Mouse (Mus musculus) neural tube, embryonic 11.5 days (tissue): ENCODE results near the gene Polrmt. TPM values are rescaled to one million over a fixed set of nuclear protein-coding genes. Genes with fewer than 3 reads are reported as not detected.
A peak's percentile ranks its signal among the peaks of the same experiment; 100 is the strongest.

ENCODE experiments used
- ATAC-seq: fragments of 200-750 bp; cut with Nextera tagmentation; 2 replicates; pipeline ENCODE4 v1.8.0; 2017; ENCODE audit warnings: moderate number of reproducible peaks, mild to moderate bottlenecking, moderate TSS enrichment, moderate library complexity; ENCODE audit not compliant: insufficient read depth, low FRiP score, low TSS enrichment
- DNase-seq: peaks from one replicate; pipeline ENCODE4 v3.0.0-alpha.2; 2015; ENCODE audit warnings: low spot score
- H3K27ac ChIP-seq: fragments of 300-500 bp; sonication (generic); 2 replicates; pipeline ENCODE4 v1.5.1; 2014; ENCODE audit warnings: low read depth, mild to moderate bottlenecking, low read length
- H3K27me3 ChIP-seq: fragments of 300-500 bp; sonication (generic); 2 replicates; pipeline ENCODE4 v1.6.1; 2014; ENCODE audit warnings: mild to moderate bottlenecking, low read length, mixed read lengths; ENCODE audit not compliant: control insufficient read depth, insufficient read depth
- H3K36me3 ChIP-seq: fragments of 300-500 bp; sonication (generic); 2 replicates; pipeline ENCODE4 v1.6.1; 2014; ENCODE audit warnings: mild to moderate bottlenecking, low read length, moderate library complexity, mixed read lengths; ENCODE audit not compliant: control insufficient read depth, insufficient read depth
- H3K4me1 ChIP-seq: fragments of 300-500 bp; sonication (generic); 2 replicates; pipeline ENCODE4 v1.6.1; 2014; ENCODE audit warnings: low read length, mixed read lengths; ENCODE audit not compliant: control insufficient read depth, insufficient read depth
- H3K4me2 ChIP-seq: fragments of 300-500 bp; sonication (generic); 2 replicates; pipeline ENCODE4 v1.6.1; 2014; ENCODE audit warnings: low read depth, mild to moderate bottlenecking, moderate library complexity
- H3K4me3 ChIP-seq: fragments of 300-500 bp; sonication (generic); 2 replicates; pipeline ENCODE4 v1.5.1; 2014; ENCODE audit warnings: low read depth, low read length
- H3K9ac ChIP-seq: fragments of 300-500 bp; sonication (generic); 2 replicates; pipeline ENCODE4 v1.6.1; 2014; ENCODE audit warnings: mild to moderate bottlenecking, low read length
- H3K9me3 ChIP-seq: fragments of 300-500 bp; sonication (generic); 2 replicates; pipeline ENCODE4 v1.6.1; 2016; ENCODE audit warnings: low read length; ENCODE audit not compliant: control insufficient read depth
- WGBS: fragments of 180-500 bp; shearing (Covaris S2); extraction: QIAGEN DNeasy Blood & Tissue Kit; methylation state at CpG from one replicate; pipeline ENCODE4 v1.1.7; 2014; 5-methylcytosine and 5-hydroxymethylcytosine counted together
- polyA plus RNA-seq: library from polyadenylated mRNA; unstranded; fragments of >200 nt; fragmentation: Nextera tagmentation; extraction: Ambion mirVana; gene quantifications from 2 replicates; pipeline ENCODE4 v1.2.1, GENCODE M21; 2014

Polrmt gene
- polyA plus RNA-seq, 1 experiment from 2014 or later: 34.1 TPM

- ATAC-seq: no peak
- peaks cover 3% of the 10 kb centered on the region; the same call in 1 of the 2 replicates for H3K4me1 ChIP-seq
- H3K4me2 ChIP-seq: no peak overlapping the region
- H3K27me3 ChIP-seq: no peaks in the 10 kb centered on the region
- peak; percentile 28 for DNase-seq
- H3K36me3 ChIP-seq: peaks cover 59% of the 10 kb centered on the region
- WGBS: 68% methylated on average over 11 of the region's 11 CpGs
- peaks cover 13% of the 10 kb centered on the region; the same call in 1 of the 2 replicates for H3K9me3 ChIP-seq
- no peak overlapping the region for H3K9ac ChIP-seq
- no peak overlapping the region for H3K4me3 ChIP-seq
- no peak overlapping the region for H3K27ac ChIP-seq
Observed at GRCm38 (mm10) chr10:79740863-79741262, 5.5 kb downstream of the Polrmt start.

GRCm38 (mm10) chr10:79739234-79739633, 7.1 kb downstream of the Polrmt start:
- no peak overlapping the region for H3K4me2 ChIP-seq
- 95% methylated on average over 27 of the region's 28 CpGs for WGBS
- DNase-seq (no peak), ATAC-seq (no peak)
- no peaks in the 10 kb centered on the region for H3K4me1 ChIP-seq
- peaks cover 3% of the 10 kb centered on the region; the same call in 1 of the 2 replicates for H3K27me3 ChIP-seq
- H3K4me3 ChIP-seq: no peak overlapping the region
- peaks cover 61% of the 10 kb centered on the region for H3K36me3 ChIP-seq
- no peak overlapping the region for H3K9ac ChIP-seq
- H3K27ac ChIP-seq: no peak overlapping the region
- peaks cover 13% of the 10 kb centered on the region; the same call in 1 of the 2 replicates for H3K9me3 ChIP-seq

- peaks cover 59% of the 10 kb centered on the region for H3K36me3 ChIP-seq
- no peak for ATAC-seq
- H3K4me2 ChIP-seq: no peak overlapping the region
- peak; percentile 48 for DNase-seq
- H3K9ac ChIP-seq: no peak overlapping the region
- H3K4me3 ChIP-seq: no peak overlapping the region
- no peak overlapping the region for H3K27ac ChIP-seq
- WGBS: 89% methylated on average over 10 of the region's 10 CpGs
- peaks cover 13% of the 10 kb centered on the region; the same call in 1 of the 2 replicates for H3K9me3 ChIP-seq
- peaks cover 3% of the 10 kb centered on the region; the same call in 1 of the 2 replicates for H3K27me3 ChIP-seq
- no peaks in the 10 kb centered on the region for H3K4me1 ChIP-seq
Observed at GRCm38 (mm10) chr10:79738259-79738658, 8.1 kb downstream of the Polrmt start.

DNA sequence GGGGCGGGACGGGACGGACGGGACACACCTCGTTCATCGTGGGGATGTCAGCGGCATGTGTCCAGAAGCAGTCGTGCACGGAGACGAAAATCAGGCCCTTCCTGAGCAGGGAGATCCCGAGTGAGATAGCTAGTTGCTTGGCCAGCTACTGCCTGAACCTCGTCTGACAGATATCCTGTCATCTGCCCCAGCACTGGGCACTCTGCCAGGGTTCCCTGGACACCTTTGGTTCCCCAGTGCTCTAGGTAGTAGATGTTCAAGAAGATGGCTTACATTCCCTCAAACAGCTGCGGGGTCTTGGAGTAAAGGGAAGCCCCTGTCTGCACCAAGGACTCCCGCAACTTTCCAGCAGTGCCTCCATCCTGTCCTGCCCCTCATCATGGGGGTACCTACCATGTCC, 9.7 kb downstream of the Polrmt start:
- 91% methylated on average over 13 of the region's 14 CpGs for WGBS
- Histone ChIP-seq H3K9ac (no peak overlapping the region), H3K4me1 (no peaks in the 10 kb centered on the region), H3K27ac (no peak overlapping the region), H3K4me3 (no peak overlapping the region), H3K27me3 (peaks cover 3% of the 10 kb centered on the region; the same call in 1 of the 2 replicates), H3K36me3 (peaks cover 57% of the 10 kb centered on the region), H3K9me3 (peaks cover 13% of the 10 kb centered on the region; the same call in 1 of the 2 replicates), H3K4me2 (no peak overlapping the region)
- ATAC-seq (no peak), DNase-seq (no peak)

DNA sequence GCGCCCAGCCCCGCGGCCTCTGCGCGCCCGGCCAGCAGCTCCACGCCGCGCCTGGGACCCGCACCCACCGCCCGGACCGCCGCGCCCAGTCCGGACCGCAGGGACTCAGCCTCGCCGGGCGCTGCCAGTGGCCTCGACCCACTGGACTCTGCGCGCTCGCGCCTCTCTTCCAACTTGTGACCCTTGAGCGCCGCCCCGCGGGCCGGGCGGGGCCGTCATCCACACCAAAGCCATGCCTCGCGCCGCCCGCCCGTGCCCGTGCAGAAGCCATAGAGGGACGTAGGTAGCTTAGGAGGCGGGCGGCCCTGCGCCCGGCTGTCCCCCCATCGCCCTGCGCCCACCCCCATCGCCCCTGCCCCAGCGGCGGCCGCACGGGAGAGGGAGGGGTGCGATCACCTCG, 11.0 kb downstream of the Polrmt start:
- Histone ChIP-seq H3K27ac (no peak overlapping the region), H3K9ac (no peak overlapping the region), H3K4me1 (no peaks in the 10 kb centered on the region), H3K4me3 (no peak overlapping the region), H3K36me3 (peaks cover 45% of the 10 kb centered on the region), H3K27me3 (peaks cover 3% of the 10 kb centered on the region; the same call in 1 of the 2 replicates), H3K9me3 (peaks cover 13% of the 10 kb centered on the region; the same call in 1 of the 2 replicates), H3K4me2 (no peak overlapping the region; the same call in 1 of the 2 replicates)
- ATAC-seq: no peak
- no peak for DNase-seq
- WGBS: 32% methylated on average over 29 of the region's 52 CpGs

GRCm38 (mm10) chr10:79733847-79734246, 12.5 kb downstream of the Polrmt start:
- H3K36me3 ChIP-seq: peaks cover 30% of the 10 kb centered on the region
- no peak overlapping the region for H3K27ac ChIP-seq
- DNase-seq (no peak), ATAC-seq (no peak)
- WGBS: 94% methylated on average over 15 of the region's 15 CpGs
- H3K4me2 ChIP-seq: no peak overlapping the region
- no peaks in the 10 kb centered on the region for H3K4me1 ChIP-seq
- peaks cover 3% of the 10 kb centered on the region; the same call in 1 of the 2 replicates for H3K27me3 ChIP-seq
- H3K4me3 ChIP-seq: no peak overlapping the region
- H3K9ac ChIP-seq: no peak overlapping the region
- 0 out of 2 replicates have a peak, but pooled peaks cover 3% of the 10 kb centered on the region for H3K9me3 ChIP-seq

- peaks cover 17% of the 10 kb centered on the region for H3K36me3 ChIP-seq
- no peaks in the 10 kb centered on the region for H3K9me3 ChIP-seq
- no peak overlapping the region for H3K4me2 ChIP-seq
- no peaks in the 10 kb centered on the region for H3K4me1 ChIP-seq
- peaks cover 3% of the 10 kb centered on the region; the same call in 1 of the 2 replicates for H3K27me3 ChIP-seq
- no peak overlapping the region for H3K27ac ChIP-seq
- no peak overlapping the region for H3K4me3 ChIP-seq
- no peak overlapping the region for H3K9ac ChIP-seq
- DNase-seq (no peak), ATAC-seq (no peak)
- 100% methylated on average over 1 of the region's 1 CpGs for WGBS
Observed at GRCm38 (mm10) chr10:79732500-79732899, 13.9 kb downstream of the Polrmt start.

- H3K36me3 ChIP-seq: no peaks in the 10 kb centered on the region; the same call in none of the 2 replicates
- WGBS: 83% methylated on average over 13 of the region's 13 CpGs
- H3K27ac ChIP-seq: no peak overlapping the region
- no peaks in the 10 kb centered on the region for H3K9me3 ChIP-seq
- no peak overlapping the region for H3K4me3 ChIP-seq
- DNase-seq (no peak), ATAC-seq (no peak)
- H3K9ac ChIP-seq: no peak overlapping the region
- no peaks in the 10 kb centered on the region for H3K27me3 ChIP-seq
- no peaks in the 10 kb centered on the region for H3K4me1 ChIP-seq
- no peak overlapping the region for H3K4me2 ChIP-seq
Observed at GRCm38 (mm10) chr10:79729357-79729965, 16.9 kb downstream of the Polrmt start.
